Mouse (Mus musculus) embryonic fibroblast, embryonic 13.5 days (primary cell): ENCODE results near the gene Aspn.
"Not testable (repeated sequence)": the region's sequence is repeated elsewhere in the genome, so short reads cannot be mapped to it uniquely, and the experiment has no call there.

Experiments used
- CTCF ChIP-seq: IDR thresholded peaks from 2 replicates; pipeline ENCODE4 v1.5.1; 2011; ENCODE audit warnings: mild to moderate bottlenecking, control low read depth, low read length, moderate library complexity, borderline replicate concordance; ENCODE audit not compliant: insufficient read depth
- POLR2A ChIP-seq: IDR thresholded peaks from 2 replicates; pipeline ENCODE4 v1.6.1; 2011; ENCODE audit warnings: low read depth, mild to moderate bottlenecking, control low read depth, low read length, moderate library complexity

DNA sequence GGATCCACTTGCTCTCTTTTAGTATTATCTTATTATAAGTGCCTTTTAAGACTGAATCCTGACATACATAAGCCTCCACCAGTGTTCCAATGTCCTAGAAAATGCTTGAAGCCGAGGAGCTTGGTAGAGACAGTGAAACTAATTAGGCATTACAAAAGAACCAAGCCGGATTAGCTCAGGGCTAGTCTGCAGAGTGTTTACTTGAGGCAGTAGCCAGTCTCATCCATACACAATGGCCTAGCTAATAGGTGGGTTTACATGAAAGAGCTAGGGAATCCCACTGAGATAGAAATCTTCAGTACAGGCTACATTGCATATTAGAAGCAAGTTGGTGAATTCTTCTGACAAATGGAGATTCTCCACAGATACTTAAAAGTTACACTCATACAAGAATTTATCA lies 58.3 kb downstream of the Aspn start:
- TF ChIP-seq POLR2A, CTCF: not testable (repeated sequence)
